Comparison of ENCODE assay signal across 11 mouse cellular contexts in genomic region chr14:75235955-75236635, GRCm38 (mm10). TPM values are rescaled to one million over a fixed set of nuclear protein-coding genes. Genes with fewer than 3 reads are reported as not detected.
DNase-seq lines count a peak whose midpoint lies in the region; ATAC-seq and TF ChIP-seq lines count a peak whose summit lies in the region.
"Had no signal": no experiment of that assay in that cellular context is flagged by ENCODE, and none has a peak within 500 bp of the region (broad histone marks: within the 10 kb centered on the region; RNA-seq: fewer than 3 reads in every experiment).

No protein-coding gene starts in this region.

- H3K9me3 ChIP-seq in forebrain, postnatal 0 days (ENCODE audit: low read length): no peaks in the 10 kb centered on the region
- no peaks in the 10 kb centered on the region for H3K9me3 ChIP-seq in heart, embryonic 10.5 days
- H3K9me3 ChIP-seq in intestine, postnatal 0 days (ENCODE audit: control insufficient read depth): no peaks in the 10 kb centered on the region
- H3K9me3 ChIP-seq: embryonic facial prominence, embryonic 12.5 days; G1E; limb, embryonic 12.5 days had no signal

- 10% methylated on average over 9 of the region's 9 CpGs for WGBS in forebrain, postnatal 0 days
- WGBS in heart, embryonic 10.5 days: 65% methylated on average over 9 of the region's 9 CpGs
- WGBS in intestine, postnatal 0 days: 71% methylated on average over 9 of the region's 9 CpGs

- H3K4me2 ChIP-seq in forebrain, postnatal 0 days (ENCODE audit: low read depth): peak overlapping the region; percentile 43
- no peak overlapping the region for H3K4me2 ChIP-seq in intestine, postnatal 0 days (replicated peaks; ENCODE audit: low read depth)
- H3K4me2 ChIP-seq: embryonic facial prominence, embryonic 12.5 days; limb, embryonic 12.5 days had no signal

- H3K27ac ChIP-seq in forebrain, postnatal 0 days (ENCODE audit: low read depth, low read length): peak overlapping the region; percentile 75
- H3K27ac ChIP-seq in heart, embryonic 10.5 days: no peak overlapping the region
- no peak overlapping the region for H3K27ac ChIP-seq in intestine, postnatal 0 days (ENCODE audit: low read depth, low read length)
- H3K27ac ChIP-seq: embryonic facial prominence, embryonic 12.5 days; limb, embryonic 12.5 days had no signal

- no peaks in the 10 kb centered on the region for H3K36me3 ChIP-seq in forebrain, postnatal 0 days (ENCODE audit: insufficient read depth)
- H3K36me3 ChIP-seq in heart, embryonic 10.5 days: no peaks in the 10 kb centered on the region
- no peaks in the 10 kb centered on the region for H3K36me3 ChIP-seq in intestine, postnatal 0 days (ENCODE audit: control insufficient read depth, insufficient read depth)
- H3K36me3 ChIP-seq: embryonic facial prominence, embryonic 12.5 days; G1E; limb, embryonic 12.5 days had no signal

- H3K4me1 ChIP-seq in forebrain, postnatal 0 days (ENCODE audit: insufficient read depth): peaks cover 17% of the 10 kb centered on the region
- no peaks in the 10 kb centered on the region for H3K4me1 ChIP-seq in heart, embryonic 10.5 days
- no peaks in the 10 kb centered on the region for H3K4me1 ChIP-seq in intestine, postnatal 0 days (replicated peaks; ENCODE audit: control insufficient read depth, insufficient read depth, low read length)
- H3K4me1 ChIP-seq: limb, embryonic 12.5 days had no signal

- peak; percentile 53 for DNase-seq in embryo, embryonic 10 days (ENCODE audit: low spot score)
- peak; percentile 87 for DNase-seq in forebrain, postnatal 0 days
- peak; percentile 50 for DNase-seq in layer of hippocampus, adult 9-11 months
- DNase-seq in neural tube, embryonic 10.5 days (ENCODE audit: extremely low spot score, low spot score): peak; percentile 29
- no peak for DNase-seq in heart, embryonic 10.5 days (ENCODE audit: low spot score)
- DNase-seq in liver (no peak), adipocyte (ENCODE audit: low spot score) (no peak)

- TF ChIP-seq CTCF in forebrain, postnatal 0 days (IDR thresholded peaks at IDR 0.05; ENCODE audit: low read depth): no peak
- TF ChIP-seq CTCF in intestine, postnatal 0 days (IDR thresholded peaks at IDR 0.05; ENCODE audit: low read depth): no peak

- no peak overlapping the region for H3K9ac ChIP-seq in forebrain, postnatal 0 days
- H3K9ac ChIP-seq in intestine, postnatal 0 days (ENCODE audit: low read depth, low read length): no peak overlapping the region
- H3K9ac ChIP-seq: embryonic facial prominence, embryonic 12.5 days; limb, embryonic 12.5 days had no signal

- ATAC-seq in forebrain, postnatal 0 days: peak; percentile 97
- no peak for ATAC-seq in intestine, postnatal 0 days

- no peaks in the 10 kb centered on the region for H3K27me3 ChIP-seq in forebrain, postnatal 0 days (ENCODE audit: insufficient read depth, low read length)
- no peaks in the 10 kb centered on the region for H3K27me3 ChIP-seq in heart, embryonic 10.5 days (ENCODE audit: insufficient read depth, poor library complexity, severe bottlenecking)
- no peaks in the 10 kb centered on the region for H3K27me3 ChIP-seq in intestine, postnatal 0 days (replicated peaks; ENCODE audit: control insufficient read depth, insufficient read depth, low read length)
- H3K27me3 ChIP-seq: embryonic facial prominence, embryonic 12.5 days; limb, embryonic 12.5 days had no signal

- peak overlapping the region; percentile 14; the same call in 1 of the 2 replicates for H3K4me3 ChIP-seq in forebrain, postnatal 0 days (ENCODE audit: low read depth, low read length)
- no peak overlapping the region for H3K4me3 ChIP-seq in heart, embryonic 10.5 days
- no peak overlapping the region for H3K4me3 ChIP-seq in intestine, postnatal 0 days (ENCODE audit: low read depth, low read length)
- H3K4me3 ChIP-seq: embryonic facial prominence, embryonic 12.5 days; limb, embryonic 12.5 days had no signal

RNA-seq across cellular contexts. Expression of gene Cpb2, which starts 6.0 kb away (rescaled TPM):
- total RNA-seq in forebrain, postnatal 0 days (2014; rRNA removed): not detected in 2 replicates
- polyA plus RNA-seq in forebrain, postnatal 0 days (2015; fragmentation: Nextera tagmentation; extraction: Ambion mirVana): not detected in 2 replicates
- 0.22 and 5.8 TPM in 2 replicates for polyA plus RNA-seq in heart, embryonic 10.5 days (2016; fragmentation: Nextera tagmentation; extraction: Ambion mirVana)
- polyA plus RNA-seq in intestine, postnatal 0 days (2015; fragmentation: Nextera tagmentation; extraction: Ambion mirVana): 1.6 and 1.9 TPM in 2 replicates
- total RNA-seq: G1E had no signal
- polyA plus RNA-seq: G1E; limb, embryonic 12.5 days had no signal

RNA-seq across cellular contexts. Expression of gene Zc3h13, which starts 48.1 kb away (rescaled TPM):
- total RNA-seq in forebrain, postnatal 0 days (2014; rRNA removed): 21.4 and 25.7 TPM in 2 replicates
- polyA plus RNA-seq in forebrain, postnatal 0 days (2015; fragmentation: Nextera tagmentation; extraction: Ambion mirVana): 31.4 and 51.3 TPM in 2 replicates
- 25.3 and 26.2 TPM in 2 replicates for polyA plus RNA-seq in heart, embryonic 10.5 days (2016; fragmentation: Nextera tagmentation; extraction: Ambion mirVana)
- 18.7 and 18.9 TPM in 2 replicates for polyA plus RNA-seq in intestine, postnatal 0 days (2015; fragmentation: Nextera tagmentation; extraction: Ambion mirVana)

Comparison
In these comparisons a context has a peak if more than half of its experiments do, and no peak if none do; other contexts are left out.
1. DNase-seq: peak in embryo, embryonic 10 days (single experiment), forebrain, postnatal 0 days (single experiment), layer of hippocampus, adult 9-11 months (single experiment) and neural tube, embryonic 10.5 days (single experiment); none in heart, embryonic 10.5 days (single experiment), liver (single experiment) and adipocyte (single experiment).